Mouse (Mus musculus) E14TG2a.4 (cell line): ENCODE data around the gene Csmd2.

ENCODE experiments used
- CTCF ChIP-seq: conservative IDR thresholded peaks from 2 replicates; pipeline ENCODE4 v1.5.1; 2014; ENCODE audit warnings: low read length
- NANOG ChIP-seq: IDR thresholded peaks from 2 replicates; pipeline ENCODE4 v1.6.1; 2014; ENCODE audit warnings: borderline replicate concordance, low read length, mixed read lengths

DNA sequence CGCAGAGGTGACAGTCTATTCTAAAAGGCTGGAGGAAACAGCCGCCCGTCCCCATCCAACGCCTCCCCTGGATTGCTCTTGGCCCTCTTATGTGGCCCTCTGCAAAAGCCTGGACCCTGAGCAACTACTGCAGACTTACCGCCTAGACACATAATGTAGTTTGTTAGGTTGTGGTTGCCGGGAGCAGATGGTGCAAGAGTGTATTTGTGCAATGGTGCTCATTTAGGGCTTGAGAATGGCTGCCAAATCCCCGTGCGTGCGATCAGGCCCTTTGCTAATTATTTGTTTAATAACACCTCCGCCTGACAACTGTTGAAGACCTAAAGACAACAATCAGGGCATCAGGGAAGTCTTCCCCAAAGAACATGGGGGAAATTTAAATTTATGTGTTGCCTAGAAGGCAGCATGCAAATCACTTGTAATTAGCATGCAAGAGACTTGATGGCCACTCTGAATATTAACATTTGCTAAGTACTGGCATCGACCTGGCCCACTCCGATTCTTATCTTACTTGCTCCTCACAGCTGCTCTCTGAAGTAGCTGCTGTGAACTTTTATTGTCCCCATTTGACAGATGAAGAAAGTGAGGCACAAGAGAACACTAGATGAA, 147.5 kb downstream of the Csmd2 start:
- TF ChIP-seq CTCF (no peak), NANOG (no peak)
